Mouse (Mus musculus): ENCODE data around the gene Commd1. TPM values are rescaled to one million over a fixed set of nuclear protein-coding genes. Genes with fewer than 3 reads are reported as not detected.

Gene Commd1
- total and polyA plus RNA-seq, 3 experiments = 102 to 113 TPM; not detected in 1

GRCm38 (mm10) chr11:22995461-22995860 lies 13.3 kb upstream of the Commd1 start:
- H3K4me1 ChIP-seq (ENCODE audit: control insufficient read depth in 1 of 2, insufficient read depth in 2 of 2, low read length in 2 of 2) = peaks cover 14 to 16% of the 10 kb centered on the region in 2 experiments; a peak in 3 of 4 replicates
- peaks cover 44% of the 10 kb centered on the region for H3K79me2 ChIP-seq (ENCODE audit: control insufficient read depth, insufficient read depth, low read length, poor library complexity)
- no peaks in the 10 kb centered on the region for H3K9me3 ChIP-seq (replicated peaks; ENCODE audit: insufficient read depth, low read length)
- H3K9ac ChIP-seq (ENCODE audit: control insufficient read depth, low read depth, low read length, poor library complexity, severe bottlenecking) = no peak overlapping the region
- no peak for DNase-seq (ENCODE audit: low read depth, low spot score)
- peaks cover 57 to 70% of the 10 kb centered on the region in 2 experiments for H3K36me3 ChIP-seq (ENCODE audit: control insufficient read depth in 1 of 2, insufficient read depth in 2 of 2, low read length in 2 of 2)
- no peak overlapping the region for H3K27ac ChIP-seq (ENCODE audit: control insufficient read depth, low read depth, low read length)
- TF ChIP-seq CHD1 (IDR thresholded peaks at IDR 0.05; ENCODE audit: low read depth, low read length) (no peak), MAZ (IDR thresholded peaks at IDR 0.05; ENCODE audit: low read depth, low read length) (no peak)
- no peak overlapping the region for H3K4me3 ChIP-seq (ENCODE audit: control insufficient read depth in 1 of 2, insufficient read depth in 1 of 2, low read depth in 2 of 2, low read length in 2 of 2)
- H3K27me3 ChIP-seq (ENCODE audit: control insufficient read depth in 1 of 2, insufficient read depth in 2 of 2, low read length in 2 of 2) = no peaks in the 10 kb centered on the region

GRCm38 (mm10) chr11:22994271-22994670 lies 12.1 kb upstream of the Commd1 start:
- Histone ChIP-seq H3K79me2 (ENCODE audit: control insufficient read depth, insufficient read depth, low read length, poor library complexity) (peaks cover 45% of the 10 kb centered on the region), H3K4me3 (ENCODE audit: control insufficient read depth in 1 of 2, insufficient read depth in 1 of 2, low read depth in 2 of 2, low read length in 2 of 2) (no peak overlapping the region), H3K4me1 (ENCODE audit: control insufficient read depth in 1 of 2, insufficient read depth in 2 of 2, low read length in 2 of 2) (peaks cover 14 to 16% of the 10 kb centered on the region in 2 experiments; a peak in 3 of 4 replicates), H3K27ac (ENCODE audit: control insufficient read depth, low read depth, low read length) (no peak overlapping the region), H3K9me3 (replicated peaks; ENCODE audit: insufficient read depth, low read length) (no peaks in the 10 kb centered on the region), H3K27me3 (ENCODE audit: control insufficient read depth in 1 of 2, insufficient read depth in 2 of 2, low read length in 2 of 2) (no peaks in the 10 kb centered on the region), H3K36me3 (ENCODE audit: control insufficient read depth in 1 of 2, insufficient read depth in 2 of 2, low read length in 2 of 2) (peaks cover 57 to 59% of the 10 kb centered on the region in 2 experiments), H3K9ac (ENCODE audit: control insufficient read depth, low read depth, low read length, poor library complexity, severe bottlenecking) (no peak overlapping the region)
- peak; percentile 69 for DNase-seq (ENCODE audit: low read depth, low spot score)
- TF ChIP-seq CHD1 (IDR thresholded peaks at IDR 0.05; ENCODE audit: low read depth, low read length) (no peak), POLR2AphosphoS2 (IDR thresholded peaks at IDR 0.05; ENCODE audit: low read length) (no peak), CTCF (IDR thresholded peaks at IDR 0.05 in 2 of 3, conservative IDR thresholded peaks at IDR 0.05 in 1 of 3; ENCODE audit: control insufficient read depth in 1 of 3, insufficient read depth in 1 of 3, low read depth in 2 of 3, low read length in 3 of 3, poor library complexity in 1 of 3, severe bottlenecking in 1 of 3) (no peak), MYC (IDR thresholded peaks at IDR 0.05; ENCODE audit: low read depth, low read length) (no peak), USF2 (IDR thresholded peaks at IDR 0.05; ENCODE audit: borderline replicate concordance in 1 of 2, insufficient read depth in 1 of 2, low read depth in 1 of 2, low read length in 2 of 2) (no peak), EP300 (IDR thresholded peaks at IDR 0.05; ENCODE audit: low read depth in 1 of 2, low read length in 2 of 2) (no peak), RCOR1 (IDR thresholded peaks at IDR 0.05; ENCODE audit: low read depth, low read length) (no peak), MEF2A (IDR thresholded peaks at IDR 0.05; ENCODE audit: extremely low read depth, insufficient replicate concordance, low read depth, low read length, poor library complexity, severe bottlenecking) (no peak), KAT2A (conservative IDR thresholded peaks at IDR 0.05; ENCODE audit: low read depth, low read length) (no peak), SMC3 (IDR thresholded peaks at IDR 0.05; ENCODE audit: low read depth, low read length) (no peak)

GRCm38 (mm10) chr11:22991218-22991835 lies 9.1 kb upstream of the Commd1 start:
- Histone ChIP-seq H3K27ac (ENCODE audit: control insufficient read depth, low read depth, low read length) (peak overlapping the region; percentile 75), H3K9ac (ENCODE audit: control insufficient read depth, low read depth, low read length, poor library complexity, severe bottlenecking) (peak overlapping the region; percentile 96), H3K27me3 (ENCODE audit: control insufficient read depth in 1 of 2, insufficient read depth in 2 of 2, low read length in 2 of 2) (no peaks in the 10 kb centered on the region), H3K9me3 (replicated peaks; ENCODE audit: insufficient read depth, low read length) (no peaks in the 10 kb centered on the region), H3K79me2 (ENCODE audit: control insufficient read depth, insufficient read depth, low read length, poor library complexity) (peaks cover 42% of the 10 kb centered on the region), H3K4me3 (ENCODE audit: control insufficient read depth in 1 of 2, insufficient read depth in 1 of 2, low read depth in 2 of 2, low read length in 2 of 2) (peak overlapping the region; percentile 85 to 96), H3K36me3 (ENCODE audit: control insufficient read depth in 1 of 2, insufficient read depth in 2 of 2, low read length in 2 of 2) (peaks cover 36 to 41% of the 10 kb centered on the region in 2 experiments), H3K4me1 (ENCODE audit: control insufficient read depth in 1 of 2, insufficient read depth in 2 of 2, low read length in 2 of 2) (peaks cover 8% of the 10 kb centered on the region in 2 experiments; a peak in 2 of 4 replicates)
- DNase-seq (ENCODE audit: low read depth, low spot score) = peak; percentile 59
- TF ChIP-seq MEF2A (IDR thresholded peaks at IDR 0.05; ENCODE audit: extremely low read depth, insufficient replicate concordance, low read depth, low read length, poor library complexity, severe bottlenecking) (no peak), MYB (IDR thresholded peaks at IDR 0.05; ENCODE audit: low read depth, low read length) (peak; percentile 24; the same call in 1 of the 2 replicates), UBTF (IDR thresholded peaks at IDR 0.05; ENCODE audit: borderline replicate concordance, insufficient read depth, low read depth, low read length) (no peak), BHLHE40 (IDR thresholded peaks at IDR 0.05; ENCODE audit: borderline replicate concordance, low read depth, low read length) (no peak), ZMIZ1 (IDR thresholded peaks at IDR 0.05; ENCODE audit: low read depth, low read length) (0 out of 2 replicates have a peak, but pooled peaks have one; percentile 44), EP300 (IDR thresholded peaks at IDR 0.05; ENCODE audit: low read depth in 1 of 2, low read length in 2 of 2) (0 out of 4 replicates have a peak, but pooled peaks of 1 of the 2 experiments have one; percentile 7), USF2 (IDR thresholded peaks at IDR 0.05; ENCODE audit: borderline replicate concordance in 1 of 2, insufficient read depth in 1 of 2, low read depth in 1 of 2, low read length in 2 of 2) (no peak), MYC (IDR thresholded peaks at IDR 0.05; ENCODE audit: low read depth, low read length) (peak; percentile 39; the same call in 1 of the 2 replicates), NRF1 (IDR thresholded peaks at IDR 0.05; ENCODE audit: insufficient read depth, low read depth, low read length, poor library complexity, severe bottlenecking) (no peak), POLR2A (IDR thresholded peaks at IDR 0.05; ENCODE audit: control insufficient read depth in 1 of 2, insufficient read depth in 1 of 2, low read depth in 1 of 2, low read length in 2 of 2, poor library complexity in 1 of 2) (no peak), ETS1 (IDR thresholded peaks at IDR 0.05; ENCODE audit: low read depth, low read length) (no peak), GABPA (IDR thresholded peaks at IDR 0.05; ENCODE audit: low read depth, low read length) (no peak), ZKSCAN1 (IDR thresholded peaks at IDR 0.05; ENCODE audit: low read depth, low read length) (no peak), POLR2AphosphoS5 (IDR thresholded peaks at IDR 0.05; ENCODE audit: borderline replicate concordance, low read depth, low read length) (no peak), TAL1 (IDR thresholded peaks at IDR 0.05; ENCODE audit: low read length) (no peak)
